Mouse (Mus musculus): ENCODE measurements at regions not wholly inside any gene's neighbourhood (a gene's known extent, or its start where the extent isn't known, plus 50 kb on each side); places are given as distances from the start of the nearest gene placed in this dataset.

GRCm38 (mm10) chr16:30746211-30746610, 146.7 kb downstream of the Fam43a start:
- TF ChIP-seq CTCF (IDR thresholded peaks at IDR 0.05; ENCODE audit: low read depth) (no peak), EP300 (IDR thresholded peaks at IDR 0.05; ENCODE audit: low read depth) (no peak)

All from liver, postnatal 0 days (tissue).